Mouse (Mus musculus): Measurements from ENCODE around the gene 1700037H04Rik.

DNA sequence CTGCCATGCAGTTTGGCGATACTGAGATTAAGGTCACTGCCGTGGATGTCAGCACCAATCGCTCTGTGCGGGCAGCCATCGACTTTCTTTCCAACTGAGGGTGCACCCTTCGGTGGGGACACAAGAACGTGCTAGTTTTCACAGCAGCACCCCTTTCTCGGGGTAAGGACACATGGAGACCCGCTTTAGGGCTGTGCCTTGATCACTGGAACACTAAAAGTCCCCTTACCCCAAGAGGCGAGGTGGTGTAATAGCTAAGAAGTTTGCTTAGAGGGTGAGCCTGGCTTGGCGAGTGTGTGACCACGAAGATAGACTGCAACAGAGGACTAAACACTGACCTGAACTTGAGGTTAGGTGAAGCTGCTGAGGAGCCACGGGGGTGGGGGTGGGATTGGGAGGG, 14.8 kb downstream of the 1700037H04Rik start:
- TF ChIP-seq CTCF (IDR thresholded peaks at IDR 0.05; ENCODE audit: insufficient read depth, low read depth, low read length) (no peak), POLR2A (IDR thresholded peaks at IDR 0.05; ENCODE audit: insufficient read depth, low read depth, low read length) (no peak)
